In the genomic region with DNA sequence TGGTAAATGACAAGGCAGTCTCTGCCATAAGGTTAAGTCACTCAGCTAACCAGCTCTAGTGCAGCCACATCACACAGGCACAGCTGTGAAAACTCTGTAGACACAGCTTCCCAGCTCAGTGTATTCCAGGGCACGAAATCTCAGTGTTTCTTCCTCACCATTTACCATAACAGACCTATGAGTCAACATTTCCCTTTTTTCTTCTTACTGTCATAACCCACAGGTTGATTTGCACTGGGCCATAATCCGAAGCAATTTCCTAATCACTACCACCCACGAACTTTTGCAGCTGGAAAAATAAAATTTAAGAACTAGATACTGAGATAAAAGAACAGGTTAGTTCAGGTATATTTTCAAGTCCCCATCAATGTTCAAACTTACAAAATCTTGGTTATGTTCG, we compare ENCODE assay signal across 26 mouse cellular contexts. TPM values are rescaled to one million over a fixed set of nuclear protein-coding genes. Genes with fewer than 3 reads are reported as not detected.
DNase-seq lines count a peak whose midpoint lies in the region; ATAC-seq and TF ChIP-seq lines count a peak whose summit lies in the region.
"Had no signal": no experiment of that assay in that cellular context is flagged by ENCODE, and none has a peak within 500 bp of the region (broad histone marks: within the 10 kb centered on the region; RNA-seq: fewer than 3 reads in every experiment).

No protein-coding gene starts in this region.

- in situ Hi-C loops in Patski (cut with MboI; ENCODE audit: low pct_unique_long_range_greater_than_20kb): no loop called here

- no peak overlapping the region for H3K4me3 ChIP-seq in forebrain, embryonic 13.5 days
- no peak overlapping the region for H3K4me3 ChIP-seq in kidney, embryonic 14.5 days (ENCODE audit: low read length)
- no peak overlapping the region for H3K4me3 ChIP-seq in embryonic facial prominence, embryonic 10.5 days
- H3K4me3 ChIP-seq: embryonic facial prominence, embryonic 13.5 days; embryonic facial prominence, embryonic 15.5 days; erythroblast, embryonic 14.5 days; forebrain, embryonic 10.5 days; forebrain, embryonic 12.5 days; forebrain, embryonic 15.5 days had no signal

- H3K9me3 ChIP-seq in forebrain, embryonic 13.5 days (replicated peaks): no peaks in the 10 kb centered on the region
- no peaks in the 10 kb centered on the region for H3K9me3 ChIP-seq in kidney, embryonic 14.5 days (ENCODE audit: control insufficient read depth, low read length)
- H3K9me3 ChIP-seq in embryonic facial prominence, embryonic 10.5 days: no peaks in the 10 kb centered on the region
- H3K9me3 ChIP-seq: embryonic facial prominence, embryonic 13.5 days; embryonic facial prominence, embryonic 15.5 days; forebrain, embryonic 10.5 days; forebrain, embryonic 12.5 days; forebrain, embryonic 15.5 days; G1E had no signal

- H3K4me2 ChIP-seq in forebrain, embryonic 13.5 days: no peak overlapping the region
- H3K4me2 ChIP-seq in kidney, embryonic 14.5 days (replicated peaks; ENCODE audit: low read depth, low read length): no peak overlapping the region
- H3K4me2 ChIP-seq: embryonic facial prominence, embryonic 13.5 days; embryonic facial prominence, embryonic 15.5 days; forebrain, embryonic 12.5 days; forebrain, embryonic 15.5 days had no signal

- 79% methylated on average over 4 of the region's 4 CpGs for WGBS in forebrain, embryonic 13.5 days
- 62% methylated on average over 4 of the region's 4 CpGs for WGBS in kidney, embryonic 14.5 days
- WGBS in embryonic facial prominence, embryonic 10.5 days: 76% methylated on average over 4 of the region's 4 CpGs

- H3K4me1 ChIP-seq in forebrain, embryonic 13.5 days: no peaks in the 10 kb centered on the region
- H3K4me1 ChIP-seq in kidney, embryonic 14.5 days (ENCODE audit: control insufficient read depth, insufficient read depth, low read length): no peaks in the 10 kb centered on the region
- no peaks in the 10 kb centered on the region for H3K4me1 ChIP-seq in embryonic facial prominence, embryonic 10.5 days
- H3K4me1 ChIP-seq: embryonic facial prominence, embryonic 13.5 days; embryonic facial prominence, embryonic 15.5 days; forebrain, embryonic 10.5 days; forebrain, embryonic 12.5 days; forebrain, embryonic 15.5 days had no signal

- no peaks in the 10 kb centered on the region for H3K36me3 ChIP-seq in forebrain, embryonic 13.5 days (ENCODE audit: poor library complexity, severe bottlenecking)
- no peaks in the 10 kb centered on the region for H3K36me3 ChIP-seq in kidney, embryonic 14.5 days (ENCODE audit: control insufficient read depth, insufficient read depth, low read length)
- H3K36me3 ChIP-seq in embryonic facial prominence, embryonic 10.5 days (replicated peaks): no peaks in the 10 kb centered on the region
- H3K36me3 ChIP-seq: embryonic facial prominence, embryonic 13.5 days; embryonic facial prominence, embryonic 15.5 days; forebrain, embryonic 10.5 days; forebrain, embryonic 12.5 days; forebrain, embryonic 15.5 days; G1E had no signal

- peak; percentile 4 for DNase-seq in Patski (ENCODE audit: low read depth, low spot score)
- DNase-seq in fibroblast of lung, adult 2 months (ENCODE audit: low read depth): peak; percentile 30
- no peak for DNase-seq in cerebellum, adult 11 months
- no peak for DNase-seq in embryonic facial prominence, embryonic 10.5 days (ENCODE audit: low spot score)
- DNase-seq: adrenal gland, adult 2 months; adrenal gland, postnatal 10 days; adrenal gland, postnatal 25 days; B cell, adult 2 months; cerebellum, adult 11-12 months; cerebellum, adult 2 months; cerebellum, adult 9-10 months; cerebellum, postnatal 10 days; cerebellum, postnatal 25 days; forebrain, postnatal 0 days had no signal

- CTCF ChIA-PET in Patski (lab: Charles Lee): no interaction called here

- no peak for TF ChIP-seq CTCF in Patski (IDR thresholded peaks at IDR 0.05)

- H3K27ac ChIP-seq in forebrain, embryonic 13.5 days: no peak overlapping the region
- no peak overlapping the region for H3K27ac ChIP-seq in kidney, embryonic 14.5 days (ENCODE audit: low read depth, low read length)
- no peak overlapping the region for H3K27ac ChIP-seq in embryonic facial prominence, embryonic 10.5 days (replicated peaks)
- H3K27ac ChIP-seq: embryonic facial prominence, embryonic 13.5 days; embryonic facial prominence, embryonic 15.5 days; forebrain, embryonic 10.5 days; forebrain, embryonic 12.5 days; forebrain, embryonic 15.5 days had no signal

- ATAC-seq in Patski: no peak
- peak; percentile 72 for ATAC-seq in granulocyte monocyte progenitor cell, adult 5-6 weeks (replicated peaks; ENCODE audit: poor library complexity, severe bottlenecking)
- ATAC-seq in forebrain, embryonic 13.5 days: no peak
- no peak for ATAC-seq in kidney, embryonic 14.5 days (ENCODE audit: low FRiP score, low TSS enrichment)
- ATAC-seq: CD4-positive, CD25-positive, alpha-beta regulatory T cell, adult 4 months; forebrain, embryonic 15.5 days; forebrain, postnatal 0 days had no signal

- POLR2A ChIA-PET in Patski (lab: Charles Lee): no interaction called here

- no peak overlapping the region for H3K9ac ChIP-seq in forebrain, embryonic 13.5 days
- H3K9ac ChIP-seq in kidney, embryonic 14.5 days (ENCODE audit: low read depth, low read length): no peak overlapping the region
- H3K9ac ChIP-seq: embryonic facial prominence, embryonic 13.5 days; embryonic facial prominence, embryonic 15.5 days; forebrain, embryonic 12.5 days; forebrain, embryonic 15.5 days; forebrain, postnatal 0 days had no signal

- H3K27me3 ChIP-seq in Patski: no peaks in the 10 kb centered on the region
- no peaks in the 10 kb centered on the region for H3K27me3 ChIP-seq in forebrain, embryonic 13.5 days
- no peaks in the 10 kb centered on the region for H3K27me3 ChIP-seq in kidney, embryonic 14.5 days (ENCODE audit: control insufficient read depth, insufficient read depth, low read length)
- H3K27me3 ChIP-seq in embryonic facial prominence, embryonic 10.5 days (replicated peaks; ENCODE audit: low read depth, poor library complexity, severe bottlenecking): no peaks in the 10 kb centered on the region
- H3K27me3 ChIP-seq: CH12.LX; embryonic facial prominence, embryonic 13.5 days; embryonic facial prominence, embryonic 15.5 days; forebrain, embryonic 12.5 days; forebrain, embryonic 15.5 days had no signal

RNA-seq across cellular contexts. Expression of a gene that starts 31.4 kb away (rescaled TPM):
- not detected for polyA plus RNA-seq in Patski (2021)
- not detected in 2 replicates for total RNA-seq in granulocyte monocyte progenitor cell, adult 5-6 weeks (2014; fragmentation: Nextera tagmentation)
- not detected in 2 replicates for total RNA-seq in granulocyte monocyte progenitor cell, adult 5-6 weeks (2017)
- 0.06 and 0.08 TPM in 2 replicates for polyA plus RNA-seq in forebrain, embryonic 13.5 days (2015; fragmentation: Nextera tagmentation; extraction: Ambion mirVana)
- not detected in 2 replicates for polyA plus RNA-seq in kidney, embryonic 14.5 days (2014; fragmentation: Nextera tagmentation; extraction: Ambion mirVana)
- polyA plus RNA-seq in embryonic facial prominence, embryonic 10.5 days (2016; fragmentation: Nextera tagmentation; extraction: Ambion mirVana): not detected in 2 replicates
- total RNA-seq: adrenal gland, adult 2 months; adrenal gland, postnatal 10 days; adrenal gland, postnatal 25 days; CH12.LX had no signal
- polyA plus RNA-seq: CD4-positive, CD25-positive, alpha-beta regulatory T cell, adult 4 months; erythroblast, embryonic 14.5 days; forebrain, embryonic 10.5 days; G1E had no signal

Comparison
In these comparisons a context has a peak if more than half of its experiments do, and no peak if none do; other contexts are left out.
1. DNase-seq: peak in Patski (single experiment) and fibroblast of lung, adult 2 months (single experiment); none in cerebellum, adult 11 months (single experiment) and embryonic facial prominence, embryonic 10.5 days (single experiment).